Mouse (Mus musculus): Measurements from ENCODE around the gene Neurl1b.

DNA sequence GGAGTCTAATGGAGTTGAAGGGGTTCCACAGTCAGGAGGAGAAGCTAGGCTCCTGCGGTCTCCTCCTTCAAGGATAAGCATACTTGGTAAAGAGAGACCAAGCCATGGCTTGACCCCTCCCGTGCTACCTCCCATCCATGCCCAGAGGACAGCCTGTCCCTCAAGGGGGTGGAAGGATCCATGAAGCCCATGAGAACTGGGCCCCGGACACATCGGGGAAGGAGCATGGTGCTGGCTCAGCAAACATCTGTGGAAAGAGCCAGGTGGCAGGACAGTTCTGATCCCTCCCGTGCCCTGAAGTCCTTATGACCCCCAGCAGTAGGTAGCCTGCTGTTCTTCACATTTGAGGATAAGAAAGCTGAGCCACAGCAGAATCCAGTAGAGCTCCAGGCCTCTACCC, 48.8 kb downstream of the Neurl1b start:
- TF ChIP-seq CTCF (IDR thresholded peaks at IDR 0.05; ENCODE audit: insufficient read depth, low read depth, low read length) = no peak
- TF ChIP-seq POLR2A (IDR thresholded peaks at IDR 0.05; ENCODE audit: insufficient read depth, low read depth, low read length) = no peak

All from olfactory bulb, adult 2 months (tissue).